Comparison of ENCODE assay signal across 8 mouse cellular contexts in genomic region chrX:57338371-57339211, GRCm38 (mm10). TPM values are rescaled to one million over a fixed set of nuclear protein-coding genes. Genes with fewer than 3 reads are reported as not detected.
A peak's percentile ranks its signal among the peaks of the same experiment; 100 is the strongest.
DNase-seq lines count a peak whose midpoint lies in the region; ATAC-seq and TF ChIP-seq lines count a peak whose summit lies in the region.

Gene Arhgef6 (minus strand): TSS chrX:57338729.

- DNase-seq in left cerebral cortex, adult 2 months (ENCODE audit: extremely low spot score in 1 of 2, low spot score in 2 of 2), result no peak
- DNase-seq in left cerebral cortex, adult 11 months (ENCODE audit: low spot score), result no peak
- DNase-seq in adrenal gland, adult 8-10 months, result no peak
- DNase-seq in gastrocnemius, adult 8-10 months (ENCODE audit: low spot score in 2 of 2), result peak in 1 of 2 experiments; percentile 3
- DNase-seq in MN1 (ENCODE audit: low spot score), result no peak
- no peak for DNase-seq in right cerebral cortex, adult 18-20 months

- no peak for TF ChIP-seq CTCF in left cerebral cortex, adult 2 months (IDR thresholded peaks at IDR 0.05)

- ATAC-seq in inflammation-experienced regulatory T-cells, adult 6 months, result peak; percentile 71
- ATAC-seq in megakaryocyte progenitor cell, adult 5-6 weeks (replicated peaks; ENCODE audit: poor library complexity), result peak; percentile 60

- intact Hi-C loops in left cerebral cortex, adult 2 months (cut with DNase I), result no loop called here

- no peak within 1 kb of the TSS for H3K4me3 ChIP-seq in left cerebral cortex, adult 2 months

- no peak within 1 kb of the TSS; the same call in 1 of the 2 replicates for H3K27ac ChIP-seq in left cerebral cortex, adult 2 months

RNA-seq across cellular contexts. Expression of gene Arhgef6, which starts in this region (rescaled TPM):
- 10 to 100 TPM; 14.4 to 16.4 TPM for total RNA-seq in left cerebral cortex, adult 2 months (2021)
- total RNA-seq in adrenal gland, adult 8-10 months (2022), result 10 to 100 TPM; 46.2 to 57.7 (median 53.8) TPM
- 10 to 100 TPM; 49.8 to 54.1 (median 52.0) TPM for total RNA-seq in gastrocnemius, adult 8-10 months (2022)
- 10 to 100 TPM; 74.2 to 95.3 (median 80.3) TPM for polyA plus RNA-seq in inflammation-experienced regulatory T-cells, adult 6 months (2017; shearing (Covaris generic))
- 162 and 166 TPM in 2 replicates for total RNA-seq in megakaryocyte progenitor cell, adult 5-6 weeks (2015)
- 108 and 110 TPM in 2 replicates for total RNA-seq in megakaryocyte progenitor cell, adult 5-6 weeks (2017)
